Mouse (Mus musculus) cerebral cortex, adult 2 months (tissue): ENCODE results near the gene Srsf1.

ENCODE experiments used
- WGBS: fragments of 180-500 bp; shearing (Covaris S2); methylation state at CpG from one replicate; pipeline ENCODE4 v1.1.7; 2018; 5-methylcytosine and 5-hydroxymethylcytosine counted together

The Srsf1 gene

GRCm38 (mm10) chr11:88046944-88047794 is at the start of gene Srsf1:
Gene Srsf1, plus strand, starts transcription at chr11:88047373.
- WGBS, result under 1% methylated on average over 60 of the region's 60 CpGs

DNA sequence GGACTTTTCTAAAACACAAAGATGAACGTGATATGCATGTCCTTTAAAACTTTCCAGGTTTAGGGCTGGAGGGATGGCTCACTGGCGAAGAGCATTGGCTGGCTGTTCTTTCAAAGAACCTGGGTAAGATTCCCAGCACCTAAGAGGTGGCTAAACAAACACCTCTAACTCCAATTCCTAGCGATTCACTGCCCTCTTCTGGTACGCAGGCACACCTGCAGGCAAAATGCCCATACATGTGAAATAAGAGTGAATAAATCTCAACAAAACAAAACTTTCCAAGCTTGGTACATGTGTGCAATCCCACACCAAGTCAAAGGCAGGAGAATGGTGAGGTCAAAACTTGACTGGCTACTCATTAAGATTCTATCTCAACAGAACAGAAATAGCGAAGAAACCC is 47.4 kb upstream of the Srsf1 start:
- WGBS, result 90% methylated on average over 5 of the region's 5 CpGs

DNA sequence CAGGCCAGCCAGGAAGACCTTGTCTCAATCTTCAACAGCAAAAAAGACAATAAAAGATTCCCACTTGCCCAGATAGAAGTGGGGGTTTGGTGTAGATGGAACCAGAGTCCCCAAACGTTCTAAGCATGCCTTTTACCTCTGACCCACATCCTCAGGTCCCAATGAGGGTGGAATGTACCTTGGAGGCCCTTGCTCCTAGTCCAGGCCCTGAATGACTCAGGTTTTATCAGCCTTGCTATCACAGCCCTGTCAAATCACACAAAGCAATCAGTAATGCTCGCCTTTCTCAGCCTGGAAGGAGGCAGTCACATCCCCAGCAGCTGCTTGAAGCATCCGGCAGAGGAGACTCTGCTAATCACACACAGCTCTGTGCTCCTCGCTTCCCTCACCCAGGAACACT is 44.4 kb upstream of the Srsf1 start:
- WGBS, result 71% methylated on average over 4 of the region's 4 CpGs

DNA sequence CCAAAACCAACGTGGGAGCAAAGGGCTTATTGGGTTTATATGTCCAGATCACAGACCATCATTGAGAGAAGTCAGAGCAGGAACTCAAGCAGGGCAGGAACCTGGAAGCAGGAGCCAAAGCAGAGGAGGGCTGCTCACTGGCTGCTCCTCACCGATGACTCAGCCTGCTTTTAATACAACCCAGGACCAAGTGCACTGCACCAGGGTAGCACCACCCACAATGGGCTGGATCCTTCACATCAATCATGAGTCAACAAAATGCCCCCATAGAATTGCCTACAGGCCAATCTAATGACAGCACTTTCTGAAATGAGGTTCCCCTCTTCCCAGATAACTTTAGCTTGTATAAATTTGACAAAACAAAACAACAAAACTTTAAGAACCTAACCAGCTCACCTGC is 43.0 kb upstream of the Srsf1 start:
- 54% methylated on average over 2 of the region's 2 CpGs for WGBS

DNA sequence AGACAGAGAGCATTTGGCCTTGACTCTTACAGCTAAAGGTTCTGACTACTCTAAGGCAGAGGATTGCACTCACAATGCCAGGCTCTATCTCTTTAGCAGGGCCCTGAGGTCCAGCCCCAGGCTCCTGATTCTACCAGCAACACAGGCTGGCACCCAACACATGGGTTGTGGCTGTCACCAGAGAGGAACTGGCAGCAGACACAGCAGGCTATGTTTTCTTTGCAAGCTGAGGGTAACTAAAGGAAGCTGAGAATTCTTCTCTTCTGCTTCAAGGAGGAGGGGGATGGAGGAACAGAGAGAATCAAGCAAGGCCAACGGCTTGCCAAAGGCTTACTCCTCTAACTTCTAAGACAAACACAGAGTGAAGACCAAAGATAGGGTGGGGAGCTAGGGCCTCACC is 38.5 kb upstream of the Srsf1 start:
- 67% methylated on average over 1 of the region's 1 CpGs for WGBS

GRCm38 (mm10) chr11:88009542-88010190 is 37.5 kb upstream of the Srsf1 start:
- 15% methylated on average over 16 of the region's 16 CpGs for WGBS

GRCm38 (mm10) chr11:88011208-88011913 is 35.8 kb upstream of the Srsf1 start:
- 68% methylated on average over 11 of the region's 11 CpGs for WGBS

DNA sequence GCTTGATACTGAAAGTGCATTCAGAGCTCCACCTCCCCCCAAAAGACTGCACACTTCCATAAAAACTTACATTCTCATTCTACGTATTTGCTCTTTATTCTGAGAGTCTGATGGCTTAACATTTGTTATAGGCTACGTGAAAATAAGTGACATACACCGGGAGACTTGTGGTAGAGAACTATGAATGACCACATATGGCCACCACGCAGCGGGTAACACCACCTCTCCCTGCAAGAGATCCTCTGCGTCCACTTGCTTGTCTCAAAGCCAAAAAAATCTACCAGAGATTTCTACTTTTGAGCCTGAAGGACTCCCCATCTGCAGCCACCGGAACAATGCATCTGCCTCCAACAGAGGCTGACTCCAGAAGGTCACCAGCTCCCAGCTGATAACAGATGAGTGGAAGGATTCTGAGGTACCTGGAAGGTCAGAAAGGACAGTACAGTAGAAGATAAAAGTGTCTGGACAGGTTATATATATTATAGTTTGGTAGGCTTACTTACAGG is 35.2 kb upstream of the Srsf1 start:
- 75% methylated on average over 7 of the region's 7 CpGs for WGBS

- WGBS, result 89% methylated on average over 11 of the region's 11 CpGs
Observed at GRCm38 (mm10) chr11:88012621-88013244, 34.4 kb upstream of the Srsf1 start.

- 95% methylated on average over 10 of the region's 10 CpGs for WGBS
Observed at GRCm38 (mm10) chr11:88013632-88014031, 33.5 kb upstream of the Srsf1 start.

- 60% methylated on average over 11 of the region's 11 CpGs for WGBS
Observed at GRCm38 (mm10) chr11:88015161-88015560, 32.0 kb upstream of the Srsf1 start.

- WGBS, result 93% methylated on average over 6 of the region's 6 CpGs
Observed at GRCm38 (mm10) chr11:88015795-88016194, 31.4 kb upstream of the Srsf1 start.

GRCm38 (mm10) chr11:88023933-88024332 is 23.2 kb upstream of the Srsf1 start:
- WGBS, result 79% methylated on average over 2 of the region's 2 CpGs

GRCm38 (mm10) chr11:88027391-88028035 is 19.7 kb upstream of the Srsf1 start:
- 69% methylated on average over 9 of the region's 9 CpGs for WGBS

GRCm38 (mm10) chr11:88028193-88028684 is 18.9 kb upstream of the Srsf1 start:
- WGBS, result 17% methylated on average over 16 of the region's 16 CpGs

- WGBS, result 84% methylated on average over 7 of the region's 7 CpGs
Observed at GRCm38 (mm10) chr11:88030219-88030618, 17.0 kb upstream of the Srsf1 start.

- 86% methylated on average over 2 of the region's 2 CpGs for WGBS
Observed at GRCm38 (mm10) chr11:88030836-88031235, 16.3 kb upstream of the Srsf1 start.

- WGBS, result 92% methylated on average over 5 of the region's 5 CpGs
Observed at GRCm38 (mm10) chr11:88031753-88032152, 15.4 kb upstream of the Srsf1 start.

DNA sequence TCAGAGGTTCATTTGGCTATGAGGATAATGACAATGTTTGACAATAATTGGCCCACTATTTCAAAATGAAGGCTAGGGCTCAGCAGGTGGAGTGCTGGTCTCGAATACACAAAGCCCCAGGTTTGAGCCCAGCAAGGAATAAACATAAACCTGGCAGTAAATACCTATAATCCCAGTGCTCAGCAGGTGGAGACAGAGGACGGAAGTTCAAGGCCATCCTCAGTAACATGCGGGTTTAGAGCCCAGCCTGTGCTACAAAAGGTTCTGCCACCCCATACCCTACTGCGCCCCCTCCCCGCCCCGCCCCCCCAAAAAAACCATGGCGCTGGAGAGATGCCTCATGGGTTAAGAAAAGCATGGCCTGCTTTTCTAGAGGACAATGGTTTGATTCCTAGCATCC is 11.2 kb upstream of the Srsf1 start:
- WGBS, result 80% methylated on average over 7 of the region's 7 CpGs

DNA sequence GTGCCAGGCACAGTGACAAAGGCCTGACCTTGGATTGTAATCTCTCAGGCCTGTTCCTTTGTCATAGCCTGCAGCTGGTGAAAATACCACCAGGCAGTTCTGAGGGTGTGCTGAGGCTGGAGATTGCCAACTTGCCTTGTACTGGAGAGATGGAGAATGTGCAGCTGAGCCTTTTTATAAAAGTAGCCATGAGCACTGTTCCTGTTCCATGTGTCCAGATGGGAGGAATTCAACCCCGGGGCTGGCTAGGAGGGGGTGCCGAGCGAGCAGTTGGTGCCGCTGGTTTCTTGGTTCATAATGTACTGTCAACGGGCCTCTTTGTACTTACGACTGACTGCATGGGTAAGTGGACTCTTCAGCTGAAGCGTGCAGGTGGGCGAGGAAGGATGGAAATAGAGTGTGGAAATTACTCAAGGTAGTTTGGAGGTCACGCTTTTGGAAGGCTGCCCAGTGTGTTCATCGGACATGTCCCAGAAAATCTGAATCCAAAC is 10.4 kb upstream of the Srsf1 start:
- 59% methylated on average over 10 of the region's 10 CpGs for WGBS

GRCm38 (mm10) chr11:88037386-88037785 is 9.8 kb upstream of the Srsf1 start:
- 88% methylated on average over 3 of the region's 3 CpGs for WGBS
